Mouse (Mus musculus) 416B (cell line): ENCODE measurements around the gene Mib2.

Experiments used
- DNase-seq: peaks from one replicate; pipeline ENCODE4 v3.0.0; 2011; ENCODE audit warnings: low read depth

The Mib2 gene

GRCm38 (mm10) chr4:155613264-155613663 lies 55.7 kb downstream of the Mib2 start:
- DNase-seq = no peak

- no peak for DNase-seq
Measured at GRCm38 (mm10) chr4:155611860-155612259, 57.1 kb downstream of the Mib2 start.

- no peak for DNase-seq
Measured at GRCm38 (mm10) chr4:155606825-155607224, 62.2 kb downstream of the Mib2 start.

- no peak for DNase-seq
Measured at GRCm38 (mm10) chr4:155605132-155605531, 63.9 kb downstream of the Mib2 start.
